Mouse (Mus musculus) cerebellum, adult 9-10 months (tissue): ENCODE data around the gene Kcnd3.

Source experiments
- DNase-seq: peaks from one replicate; pipeline ENCODE4 v3.0.0; 2022

The Kcnd3 gene

DNA sequence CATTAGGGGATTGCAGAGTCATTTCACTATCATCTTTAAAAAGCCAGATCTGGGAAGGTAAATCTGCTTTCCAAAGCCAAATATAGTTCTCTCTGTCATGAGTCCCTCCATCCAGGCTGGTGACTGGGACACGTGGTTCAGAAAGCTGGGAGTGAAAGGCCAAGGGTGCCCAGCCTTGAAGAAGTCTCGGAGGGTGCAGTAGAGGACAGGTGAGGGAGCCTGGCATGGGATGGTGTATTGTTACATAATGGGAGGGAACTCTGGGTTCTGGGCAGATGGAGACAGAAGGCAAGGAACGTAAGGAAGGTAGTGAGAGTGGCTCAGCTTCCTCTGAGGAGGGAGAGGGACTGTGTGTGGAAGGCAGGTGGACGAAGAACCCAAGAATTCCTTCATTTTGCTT is 5.5 kb downstream of the Kcnd3 start:
- DNase-seq, result peak; percentile 54

DNA sequence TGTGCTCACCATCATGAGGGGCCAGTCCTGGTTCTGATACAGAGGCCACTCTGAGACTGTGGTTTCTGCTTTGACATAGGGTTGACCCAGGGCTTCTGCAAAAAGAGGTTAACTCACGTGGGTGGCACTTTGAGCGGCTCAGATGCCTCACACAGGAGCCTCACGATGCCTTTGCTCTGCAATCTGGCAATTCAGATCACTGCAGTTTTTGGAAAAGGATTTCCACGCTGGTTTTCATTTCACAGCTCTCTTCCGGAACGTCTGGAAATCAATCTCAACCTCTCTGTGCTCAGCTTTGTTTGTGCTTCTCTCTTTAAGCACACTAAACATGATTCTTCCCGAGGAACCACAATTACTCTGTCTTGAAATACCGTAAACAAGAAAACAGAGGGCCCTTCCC is 14.4 kb downstream of the Kcnd3 start:
- no peak for DNase-seq

DNA sequence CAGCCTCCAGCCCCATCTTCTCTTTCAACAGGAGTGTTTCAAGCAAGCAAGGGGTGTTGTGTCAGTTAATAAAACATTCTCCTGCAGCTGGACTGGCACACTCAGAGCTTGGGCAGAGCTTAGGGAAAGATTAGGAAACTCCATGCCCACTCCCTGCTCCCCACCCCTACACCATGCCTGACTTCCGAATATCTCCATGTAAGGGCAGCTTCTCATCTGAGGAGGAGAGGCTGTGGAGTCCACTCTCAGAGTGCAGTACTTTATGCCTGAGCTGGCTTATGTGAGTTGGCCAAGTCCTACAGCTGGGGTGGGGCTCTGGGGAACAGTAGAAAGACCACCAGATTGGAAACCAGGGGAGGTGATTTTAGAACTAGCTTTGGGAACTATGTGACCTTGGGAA is 20.4 kb downstream of the Kcnd3 start:
- no peak for DNase-seq

DNA sequence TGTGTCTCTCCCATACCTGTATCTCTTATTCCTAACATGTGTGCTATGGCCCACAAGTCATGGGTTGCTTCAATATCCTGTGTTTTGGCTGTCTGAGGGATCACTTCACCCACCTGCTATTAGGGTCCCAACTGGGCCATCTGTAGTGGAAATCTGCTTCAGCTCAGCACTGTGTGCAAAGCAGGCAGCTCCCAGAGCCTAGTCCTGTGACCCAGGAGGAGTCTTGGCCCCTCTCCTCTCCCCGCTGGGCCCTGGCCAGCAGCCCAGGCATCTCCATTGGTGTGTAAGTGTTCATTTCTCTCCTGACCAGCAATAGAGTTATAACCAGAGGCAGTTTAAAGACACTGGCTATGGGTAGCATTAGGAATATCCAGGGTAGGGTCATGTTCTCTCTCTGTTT is 24.3 kb downstream of the Kcnd3 start:
- peak; percentile 98 for DNase-seq

DNA sequence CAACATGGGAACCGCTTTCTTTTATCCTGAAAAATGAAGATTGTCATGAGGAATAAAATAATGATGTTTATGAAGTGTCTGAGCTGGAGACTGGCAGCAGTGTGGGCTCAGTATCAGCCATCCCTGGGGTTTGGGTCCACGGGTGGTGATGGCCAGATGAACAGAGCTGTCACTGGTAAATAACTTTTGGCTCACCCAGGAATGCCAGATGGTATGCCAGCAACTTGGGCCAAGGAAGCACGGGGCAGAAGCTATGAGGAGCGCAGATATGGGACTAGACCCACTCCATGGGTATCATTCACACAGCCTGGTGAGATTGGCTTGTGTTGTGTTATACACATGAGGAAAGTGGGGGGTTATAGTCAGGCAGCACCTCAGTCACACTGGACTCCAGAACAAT is 26.7 kb downstream of the Kcnd3 start:
- peak; percentile 89 for DNase-seq

DNA sequence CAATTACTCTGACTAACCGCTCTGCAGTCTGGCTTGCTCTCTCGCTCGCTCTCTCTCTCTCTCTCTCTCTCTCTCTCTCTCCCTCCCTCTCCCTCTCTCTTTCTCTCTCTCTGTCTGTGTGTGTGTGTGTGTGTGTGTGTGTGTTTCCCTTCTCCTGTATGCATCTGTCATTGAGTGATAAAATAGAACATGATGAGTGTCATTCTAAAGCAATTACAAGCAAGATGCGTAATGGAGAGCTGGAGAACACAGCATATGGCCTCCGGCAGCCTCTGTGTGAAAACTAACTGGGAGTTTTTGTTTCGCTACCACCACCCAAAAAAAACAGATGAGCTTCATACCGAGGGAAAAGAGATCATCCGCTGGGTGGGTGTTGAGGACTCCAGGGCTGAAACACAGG is 29.3 kb downstream of the Kcnd3 start:
- no peak for DNase-seq

DNA sequence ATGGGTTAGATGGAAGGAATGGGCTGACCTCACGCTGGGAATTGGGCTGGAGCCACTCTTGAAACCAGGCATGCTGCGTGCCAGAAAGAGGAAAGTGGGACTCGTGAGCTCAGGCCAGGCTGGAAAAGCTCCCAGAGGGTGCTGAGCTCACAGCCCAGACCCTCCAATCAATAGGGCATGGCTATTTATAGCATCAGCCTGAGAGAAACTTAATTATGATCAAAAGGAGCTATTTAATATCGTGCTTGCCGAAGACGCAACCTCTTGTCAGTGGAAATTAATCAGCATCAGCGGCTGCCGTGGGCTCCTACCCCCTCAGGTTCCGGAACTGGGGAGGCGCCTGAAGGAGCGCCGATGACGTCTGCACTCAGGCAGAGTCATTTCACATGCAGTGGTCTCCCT is 31.5 kb downstream of the Kcnd3 start:
- no peak for DNase-seq

DNA sequence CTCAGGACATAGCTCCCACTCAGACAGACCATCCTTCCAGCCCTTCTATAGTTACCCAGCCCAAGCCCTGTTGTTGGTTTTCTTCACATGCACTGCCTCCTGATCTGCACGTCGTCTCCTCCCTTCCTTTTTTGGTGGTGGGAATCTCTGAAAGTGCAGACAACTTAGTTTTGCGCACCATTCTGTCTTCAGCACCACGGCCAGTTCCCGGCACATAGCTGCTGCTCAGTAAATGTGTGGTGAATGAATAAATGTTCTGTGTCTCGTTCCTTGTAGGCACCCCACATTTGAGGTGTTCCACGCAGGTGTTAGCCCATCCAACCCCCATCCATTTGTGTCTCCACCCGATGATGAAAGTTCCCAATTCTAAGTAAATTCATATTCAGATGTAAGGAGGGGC is 35.0 kb downstream of the Kcnd3 start:
- no peak for DNase-seq

DNA sequence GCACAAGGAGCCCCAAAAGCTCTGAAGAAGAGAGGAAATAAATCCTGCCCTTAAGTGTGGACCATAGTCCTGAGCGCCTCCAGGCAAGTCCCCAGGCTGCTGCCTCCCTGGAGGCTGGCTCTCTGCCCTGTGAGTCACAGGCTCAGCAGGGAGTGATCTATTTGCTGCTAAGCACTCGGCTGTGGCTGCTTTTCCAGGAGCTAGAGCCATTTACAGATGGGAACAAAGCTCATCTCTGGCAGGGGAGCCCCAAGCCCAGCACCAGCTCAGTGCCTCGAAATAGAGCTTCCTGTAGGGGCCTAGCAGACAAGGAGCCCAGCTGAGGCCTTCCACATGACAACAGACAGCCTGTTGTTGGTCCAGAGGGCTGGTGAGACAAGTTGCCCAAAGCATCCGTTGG is 37.5 kb downstream of the Kcnd3 start:
- DNase-seq, result peak; percentile 81

DNA sequence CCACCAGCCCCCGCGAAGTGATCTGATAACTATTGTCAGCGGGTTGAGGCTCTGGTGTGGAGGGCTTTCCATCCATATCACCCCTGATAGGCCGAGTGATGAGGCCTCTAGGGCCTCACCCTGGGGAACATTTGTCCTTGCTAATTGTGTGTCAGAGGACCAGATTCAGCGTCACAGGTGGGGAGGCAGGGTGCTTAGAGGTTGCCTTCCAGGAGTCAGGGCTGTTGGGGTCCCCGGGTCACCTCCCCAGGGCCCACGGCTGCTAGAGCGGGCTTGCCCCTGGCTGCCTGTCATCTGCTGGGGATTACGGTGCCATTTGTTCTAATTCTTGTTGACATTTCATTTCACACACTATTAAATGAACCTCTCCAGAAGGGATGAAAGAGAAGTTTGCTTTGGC is 42.8 kb downstream of the Kcnd3 start:
- no peak for DNase-seq

DNA sequence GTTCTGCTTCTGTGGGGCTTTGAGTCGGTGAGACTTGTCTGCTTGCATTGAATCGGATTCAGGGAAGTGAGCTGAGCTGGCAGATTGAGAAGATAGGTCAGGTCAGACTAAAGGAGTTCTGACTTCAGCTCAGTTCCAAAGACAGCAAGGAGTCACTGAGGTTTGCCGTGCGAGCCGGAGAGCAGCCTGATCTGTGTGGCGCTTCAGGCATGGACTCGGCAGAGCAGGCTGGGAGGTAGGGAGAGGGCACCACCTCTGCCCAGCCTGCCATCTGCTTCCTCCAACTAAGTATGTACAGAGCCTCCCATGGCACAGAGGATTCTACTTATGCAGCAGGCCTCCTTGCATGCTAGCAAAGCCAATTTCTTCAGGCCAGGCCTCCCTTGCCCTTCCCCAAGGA is 44.1 kb downstream of the Kcnd3 start:
- no peak for DNase-seq

DNA sequence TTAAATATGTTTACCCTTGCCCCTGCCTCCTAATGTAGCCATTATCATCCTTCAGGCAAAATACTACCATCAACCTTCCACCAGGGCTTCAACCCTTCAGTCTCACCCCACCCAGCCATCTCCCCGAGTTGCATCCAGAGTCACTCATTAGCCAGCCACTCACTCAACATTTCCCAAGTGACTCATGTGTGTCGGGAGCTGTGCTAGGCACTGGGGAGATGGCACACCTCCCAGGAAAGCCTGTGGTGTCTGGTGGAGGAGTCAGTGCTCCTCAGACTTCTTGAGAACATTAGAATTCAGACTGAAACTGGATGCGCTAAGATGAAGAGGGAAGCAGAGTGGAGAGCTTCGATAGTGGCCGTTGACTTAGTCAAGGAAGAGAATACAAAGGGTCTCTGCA is 44.8 kb downstream of the Kcnd3 start:
- DNase-seq, result no peak

DNA sequence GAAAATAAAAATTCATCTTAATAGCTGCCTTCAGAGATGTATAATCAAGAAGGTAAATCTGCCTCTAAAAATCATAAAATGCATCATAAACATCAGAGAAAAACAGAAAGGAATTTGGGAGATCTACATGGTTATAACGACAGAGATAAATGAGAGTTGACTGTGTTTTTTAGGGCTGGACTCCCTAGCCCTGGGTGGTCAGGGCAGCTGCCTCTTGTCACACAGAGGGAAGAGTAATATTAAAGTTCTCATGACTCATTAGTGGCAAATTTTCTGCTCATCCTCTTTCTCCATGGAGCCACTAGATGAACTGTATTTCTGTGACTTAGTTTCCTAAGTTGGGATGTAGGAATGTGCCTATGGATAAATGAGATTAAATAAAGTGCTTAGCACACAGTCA is 48.9 kb downstream of the Kcnd3 start:
- no peak for DNase-seq

DNA sequence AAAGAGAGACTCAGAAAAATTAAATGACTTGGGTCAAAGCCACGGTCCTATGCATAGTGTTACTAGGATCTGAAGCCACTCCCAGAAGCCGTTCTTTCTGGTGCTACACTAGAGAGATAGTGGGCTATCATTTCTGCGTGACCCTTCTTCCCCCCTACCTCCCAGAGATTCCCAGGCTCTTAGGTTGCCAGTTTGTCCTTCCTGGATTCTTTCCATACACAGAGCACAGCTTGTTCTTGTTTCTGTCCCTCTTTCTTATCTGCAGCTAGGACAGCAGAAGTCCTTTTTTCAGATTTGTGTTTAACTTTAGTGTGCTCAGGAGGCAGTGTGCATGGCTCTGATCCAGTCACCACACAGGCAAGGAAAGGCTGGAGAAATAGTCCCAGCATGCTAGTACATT is 52.1 kb downstream of the Kcnd3 start:
- no peak for DNase-seq

DNA sequence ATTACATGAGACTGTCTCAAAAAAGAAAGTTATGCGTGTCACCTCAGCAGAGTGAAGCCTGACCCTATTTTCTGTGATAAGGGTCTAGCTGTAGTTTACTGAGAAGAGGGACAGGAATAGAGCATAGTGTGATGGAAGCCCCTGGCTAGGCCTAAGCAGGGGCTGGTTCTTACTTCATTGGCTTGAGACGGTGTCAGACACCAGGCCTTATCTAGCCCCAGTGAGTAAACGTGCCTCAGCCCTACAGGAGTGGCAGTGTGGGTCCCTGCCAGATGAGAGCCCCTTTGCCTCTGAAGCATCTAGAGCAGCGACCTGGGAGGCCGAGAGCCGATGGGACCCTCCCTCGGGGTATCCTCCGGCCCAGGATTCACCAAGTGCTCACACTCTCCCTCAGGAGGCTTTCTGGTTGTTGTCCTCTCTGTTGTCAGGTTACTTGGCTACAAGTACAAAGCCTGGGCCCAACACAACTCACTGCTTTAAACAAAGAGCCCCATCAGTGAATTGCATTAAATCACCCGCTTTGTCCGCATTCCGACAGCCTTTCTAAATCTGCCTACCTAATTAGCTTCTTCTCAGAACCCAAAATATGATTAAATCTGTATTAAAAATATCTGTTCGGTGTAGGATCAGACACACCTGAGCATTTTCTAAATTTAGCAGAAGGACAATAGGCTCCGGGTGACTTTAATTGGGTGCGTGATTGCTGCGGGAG is 53.2 kb downstream of the Kcnd3 start:
- no peak for DNase-seq

DNA sequence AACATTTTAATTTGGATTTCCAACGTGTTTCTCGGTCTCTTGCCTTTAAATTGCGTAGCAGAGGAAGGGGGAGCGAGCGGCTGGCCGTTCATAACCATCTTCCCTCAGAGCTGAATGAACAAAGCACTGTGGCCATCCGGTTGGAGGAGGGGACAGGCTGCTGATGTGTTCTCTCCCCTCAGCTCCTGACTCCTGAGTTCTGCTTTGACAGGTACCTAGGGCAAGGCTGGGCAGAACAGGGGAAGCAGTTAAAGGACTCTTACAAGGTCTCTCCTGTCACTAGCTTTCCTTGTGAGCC is 53.7 kb downstream of the Kcnd3 start:
- DNase-seq, result no peak

DNA sequence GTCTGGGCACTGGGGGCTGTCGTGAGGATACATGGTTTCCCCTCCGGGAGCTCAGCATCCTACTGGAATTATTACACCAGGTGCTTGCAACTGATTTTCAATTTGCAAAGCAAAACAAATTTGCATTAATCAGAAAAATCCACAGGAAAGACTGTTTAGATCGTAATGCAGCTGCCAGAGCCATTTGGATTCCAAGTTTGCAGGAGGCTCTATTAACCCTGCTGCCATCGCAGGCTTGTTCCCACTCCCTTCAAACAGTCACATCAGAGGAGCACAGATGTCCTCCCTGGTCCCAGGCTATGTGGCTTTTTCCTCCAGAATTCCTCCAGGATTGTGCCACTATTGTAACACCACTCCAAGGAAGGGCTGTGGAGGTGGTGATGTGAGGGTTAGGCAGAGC is 54.5 kb downstream of the Kcnd3 start:
- no peak for DNase-seq

DNA sequence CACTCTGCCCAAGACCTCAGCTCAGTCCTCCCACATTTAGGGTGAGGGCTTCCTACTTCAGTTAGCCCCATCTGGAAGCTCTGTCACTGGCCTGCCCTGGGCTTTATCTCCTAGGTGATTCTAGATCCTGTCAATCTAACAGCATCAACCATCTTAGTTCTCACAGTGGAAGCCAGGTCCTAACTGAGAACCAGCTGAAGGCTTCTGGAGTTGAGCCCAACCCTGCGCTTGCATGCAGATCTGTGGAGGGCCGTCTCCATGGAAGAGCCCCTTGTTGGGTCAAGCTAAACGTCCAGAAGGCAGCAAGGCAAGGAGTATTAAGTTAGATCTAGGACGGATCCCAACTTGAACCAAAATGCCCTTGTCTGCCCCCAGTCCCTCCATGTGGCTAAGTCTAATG is 57.2 kb downstream of the Kcnd3 start:
- DNase-seq, result no peak

DNA sequence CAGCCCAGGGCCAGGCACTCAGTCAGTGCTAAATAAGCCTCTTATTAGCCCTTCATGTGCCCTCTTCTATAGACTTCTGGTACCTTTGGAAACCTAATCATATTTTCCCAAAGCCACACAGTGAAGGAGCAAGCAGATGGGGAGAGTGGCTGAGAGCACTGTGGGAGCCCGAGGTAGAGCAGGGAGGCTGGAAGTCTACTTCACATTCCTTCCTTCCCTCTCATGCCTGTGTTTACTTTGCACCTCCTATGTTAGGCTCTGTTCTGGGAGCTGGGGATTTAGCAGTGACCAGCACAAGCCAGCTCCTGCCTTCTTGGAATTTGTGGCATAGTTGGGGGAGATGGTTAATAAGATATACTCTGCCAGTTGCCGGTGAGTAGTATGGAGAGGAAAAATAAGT is 59.7 kb downstream of the Kcnd3 start:
- no peak for DNase-seq

DNA sequence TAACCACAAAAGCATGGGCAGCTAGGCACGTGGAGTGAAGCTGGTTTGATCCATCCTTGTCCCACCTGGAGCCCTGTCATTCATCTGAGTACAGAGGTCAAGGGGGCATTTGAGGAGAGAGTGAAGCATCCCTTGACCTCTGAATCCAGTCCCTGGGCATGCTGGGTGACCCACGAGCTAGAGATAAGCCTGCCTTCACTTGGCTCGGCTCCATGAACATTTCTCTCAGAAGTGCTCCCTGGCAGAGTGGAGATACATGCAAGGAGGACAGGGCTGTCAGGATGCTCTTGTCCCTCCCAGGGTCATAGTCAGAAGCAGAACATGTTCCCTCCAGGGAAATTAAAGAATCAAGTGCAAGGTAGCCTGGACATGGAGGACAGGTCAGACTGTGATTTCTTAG is 62.1 kb downstream of the Kcnd3 start:
- DNase-seq, result no peak

DNA sequence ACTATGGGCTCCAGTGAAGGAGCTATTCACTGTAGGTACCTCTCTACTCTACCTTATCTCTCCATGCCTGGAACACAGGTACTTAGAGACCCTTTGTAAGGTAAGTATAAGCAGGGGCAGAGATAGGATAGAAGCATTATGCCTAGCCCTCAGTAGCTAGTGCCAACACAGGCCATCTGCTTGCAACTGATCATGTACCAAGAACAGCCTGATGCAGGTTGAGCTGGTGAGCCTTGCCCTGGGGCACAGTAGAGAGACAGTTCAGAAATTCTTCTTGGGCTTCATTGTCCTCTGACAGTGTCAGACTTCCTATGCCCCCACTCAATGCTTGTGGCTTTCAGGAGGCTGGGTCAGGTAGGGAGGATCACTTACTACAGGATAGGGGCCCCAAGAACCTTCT is 62.9 kb downstream of the Kcnd3 start:
- peak; percentile 76 for DNase-seq

DNA sequence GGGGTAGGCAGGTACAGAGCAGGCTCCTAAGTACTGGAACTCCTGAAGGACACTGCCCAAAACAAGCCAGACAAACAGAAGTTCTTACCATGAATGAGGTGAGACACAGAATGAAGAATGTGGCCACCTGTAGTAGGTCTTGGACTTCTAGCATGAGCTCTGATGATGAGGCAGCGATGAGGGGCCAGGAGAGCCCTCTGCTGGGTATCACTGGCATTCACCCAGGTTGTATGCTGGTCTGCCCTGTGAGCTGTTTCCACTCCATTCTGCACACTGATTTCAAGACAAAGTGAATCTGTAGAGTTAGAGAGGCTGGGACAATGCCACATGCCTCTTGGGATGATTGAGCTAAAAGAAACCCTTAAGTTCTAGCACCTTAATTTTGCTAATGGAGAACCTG is 63.5 kb downstream of the Kcnd3 start:
- no peak for DNase-seq

DNA sequence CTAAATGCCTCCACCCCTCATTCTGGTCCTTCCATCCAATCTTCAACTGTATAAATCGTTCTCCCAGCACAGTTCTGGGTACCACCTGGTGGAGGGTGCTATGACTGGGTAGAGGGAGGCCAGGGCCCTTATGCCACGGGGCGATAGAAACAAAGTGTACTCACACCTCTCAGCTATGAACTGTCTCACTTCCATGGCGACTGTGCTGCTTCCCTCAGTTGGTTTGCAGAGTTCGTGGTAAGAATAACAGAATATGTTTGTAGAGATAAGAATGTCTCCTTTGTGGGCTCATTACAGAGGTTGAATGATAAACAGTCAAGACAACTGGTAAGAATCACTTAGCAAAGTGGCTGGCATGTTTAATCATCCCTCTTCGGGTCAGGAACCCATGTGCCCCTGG is 68.3 kb downstream of the Kcnd3 start:
- DNase-seq, result no peak

DNA sequence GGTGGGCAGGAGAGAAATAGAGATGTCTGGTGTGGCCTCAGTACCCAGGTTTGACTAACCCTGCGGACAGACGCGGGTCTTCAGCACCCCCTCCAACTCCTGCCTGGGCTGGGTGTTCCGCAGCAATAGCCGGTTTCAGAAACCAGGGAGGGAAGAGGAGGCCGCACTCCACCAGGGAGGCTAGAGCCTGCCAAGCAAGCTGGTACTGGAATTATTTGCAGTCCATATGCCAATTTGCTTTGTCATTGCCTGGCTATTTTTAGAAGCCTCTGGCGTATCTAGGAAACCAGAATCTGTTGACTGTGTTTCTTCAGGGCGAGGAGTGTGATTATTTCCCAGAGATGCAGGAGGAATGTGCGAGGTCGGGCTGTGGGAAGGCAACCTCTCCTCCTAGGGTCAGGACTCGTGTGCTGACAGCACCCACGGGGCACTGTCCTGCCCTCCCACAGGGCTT is 69.1 kb downstream of the Kcnd3 start:
- DNase-seq, result peak; percentile 95

DNA sequence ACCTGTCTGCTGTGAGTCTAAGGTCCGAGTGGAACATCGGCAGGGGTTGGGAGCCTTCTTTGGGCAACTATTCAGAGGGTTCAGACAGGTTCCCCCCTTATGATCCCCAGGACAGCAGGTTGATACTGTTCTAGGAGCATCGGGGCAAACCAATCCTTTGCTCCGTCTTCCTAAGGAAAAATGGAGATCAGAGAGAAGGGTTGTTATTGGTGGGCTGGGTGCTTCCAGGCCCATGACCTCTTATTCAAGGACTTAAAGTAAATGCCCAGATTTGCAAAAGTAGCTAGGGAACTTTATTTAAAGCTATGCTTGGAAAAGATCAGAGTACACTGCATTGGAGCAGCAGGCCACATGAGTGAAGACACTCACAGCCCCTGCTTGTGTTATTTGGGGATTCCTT is 69.5 kb downstream of the Kcnd3 start:
- DNase-seq, result no peak

DNA sequence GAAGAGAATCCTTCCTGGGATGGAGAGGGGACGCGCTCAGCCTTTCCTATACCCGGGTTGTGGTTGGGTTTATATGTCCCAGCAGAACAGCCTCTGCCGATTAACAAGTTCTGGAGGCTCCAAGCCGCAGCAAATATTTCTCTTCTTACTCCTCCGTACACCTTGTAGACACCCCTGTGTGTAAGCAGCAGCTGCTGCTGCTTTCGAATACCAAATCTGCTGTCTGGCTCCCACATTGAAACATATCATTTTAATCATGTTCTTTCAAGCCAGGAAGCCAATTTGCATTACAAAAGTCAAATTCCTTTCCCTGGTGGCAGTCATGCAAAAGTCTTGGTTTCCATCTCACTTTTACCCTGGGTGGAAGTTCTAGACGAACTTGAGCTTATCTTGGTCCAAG is 76.7 kb downstream of the Kcnd3 start:
- DNase-seq, result no peak
